Mouse (Mus musculus) embryonic facial prominence, embryonic 15.5 days (tissue): ENCODE data around the gene B4galt4. TPM values are rescaled to one million over a fixed set of nuclear protein-coding genes. Genes with fewer than 3 reads are reported as not detected.
A peak's percentile ranks its signal among the peaks of the same experiment; 100 is the strongest.

Experiments used
- ATAC-seq: fragments of 200-750 bp; cut with Nextera tagmentation; 2 replicates; pipeline ENCODE4 v1.8.0; 2017; ENCODE audit warnings: low read depth, moderate TSS enrichment; ENCODE audit not compliant: insufficient number of reproducible peaks, low FRiP score, low TSS enrichment
- H3K27ac ChIP-seq: fragments of 300-500 bp; sonication (generic); replicated peaks from 2 replicates; pipeline ENCODE4 v1.5.1; 2015; ENCODE audit warnings: mild to moderate bottlenecking, inconsistent platforms
- H3K27me3 ChIP-seq: fragments of 300-500 bp; sonication (generic); 2 replicates; pipeline ENCODE4 v1.6.1; 2015; ENCODE audit warnings: inconsistent platforms
- H3K36me3 ChIP-seq: fragments of 300-500 bp; sonication (generic); 2 replicates; pipeline ENCODE4 v1.6.1; 2015; ENCODE audit warnings: mild to moderate bottlenecking, inconsistent platforms
- H3K4me1 ChIP-seq: fragments of 300-500 bp; sonication (generic); 2 replicates; pipeline ENCODE4 v1.6.1; 2015; ENCODE audit warnings: inconsistent platforms
- H3K4me2 ChIP-seq: fragments of 300-500 bp; sonication (generic); replicated peaks from 2 replicates; pipeline ENCODE4 v1.6.1; 2015; ENCODE audit warnings: mild to moderate bottlenecking, inconsistent platforms
- H3K4me3 ChIP-seq: fragments of 300-500 bp; sonication (generic); replicated peaks from 2 replicates; pipeline ENCODE4 v1.5.1; 2015; ENCODE audit warnings: mild to moderate bottlenecking, inconsistent platforms
- H3K9ac ChIP-seq: fragments of 300-500 bp; sonication (generic); 2 replicates; pipeline ENCODE4 v1.6.1; 2015; ENCODE audit warnings: inconsistent platforms
- H3K9me3 ChIP-seq: fragments of 300-500 bp; sonication (generic); replicated peaks from 2 replicates; pipeline ENCODE4 v1.6.1; 2016; ENCODE audit warnings: inconsistent platforms
- WGBS: fragments of 180-500 bp; shearing (Covaris S2); methylation state at CpG from one replicate; pipeline ENCODE4 v1.1.7; 2015; 5-methylcytosine and 5-hydroxymethylcytosine counted together
- polyA plus RNA-seq: library from polyadenylated mRNA; unstranded; fragments of >200 nt; fragmentation: Nextera tagmentation; extraction: Ambion mirVana; gene quantifications from 2 replicates; pipeline ENCODE4 v1.2.1, GENCODE M21; 2015

Gene B4galt4
- 24.7 and 25.2 TPM in 2 replicates for polyA plus RNA-seq

- Histone ChIP-seq H3K9me3 (no peaks in the 10 kb centered on the region), H3K4me1 (peaks cover 6% of the 10 kb centered on the region), H3K36me3 (no peaks in the 10 kb centered on the region), H3K4me2 (peak within 1 kb of the TSS; percentile 87), H3K27me3 (no peaks in the 10 kb centered on the region), H3K27ac (peak within 1 kb of the TSS; percentile 77), H3K4me3 (peak within 1 kb of the TSS; percentile 73), H3K9ac (peak within 1 kb of the TSS; percentile 47)
- WGBS: under 1% methylated on average over 65 of the region's 69 CpGs
- peak; percentile 91 for ATAC-seq
These were observed at the start of gene B4galt4 for GRCm38 (mm10) chr16:38742113-38742658. Gene B4galt4 (plus strand): TSS chr16:38742264.

- Histone ChIP-seq H3K9ac (no peak overlapping the region), H3K27ac (no peak overlapping the region), H3K4me1 (peaks cover 3% of the 10 kb centered on the region), H3K36me3 (no peaks in the 10 kb centered on the region), H3K4me2 (no peak overlapping the region), H3K9me3 (no peaks in the 10 kb centered on the region), H3K4me3 (no peak overlapping the region), H3K27me3 (no peaks in the 10 kb centered on the region)
- WGBS: 86% methylated on average over 6 of the region's 6 CpGs
- no peak for ATAC-seq
These were observed 47.0 kb upstream of the B4galt4 start for GRCm38 (mm10) chr16:38694906-38695540.

- H3K4me1 ChIP-seq: 0 out of 2 replicates have a peak, but pooled peaks cover 4% of the 10 kb centered on the region
- no peak overlapping the region for H3K4me2 ChIP-seq
- no peaks in the 10 kb centered on the region for H3K9me3 ChIP-seq
- H3K27me3 ChIP-seq: no peaks in the 10 kb centered on the region
- H3K4me3 ChIP-seq: no peak overlapping the region
- no peak for ATAC-seq
- no peaks in the 10 kb centered on the region for H3K36me3 ChIP-seq
- no peak overlapping the region for H3K9ac ChIP-seq
- whole genome bisulfite sequencing: 87% methylated on average over 5 of the region's 5 CpGs
- no peak overlapping the region for H3K27ac ChIP-seq
These were observed 46.5 kb upstream of the B4galt4 start for GRCm38 (mm10) chr16:38695557-38695956.

- no peaks in the 10 kb centered on the region for H3K27me3 ChIP-seq
- H3K36me3 ChIP-seq: no peaks in the 10 kb centered on the region
- peaks cover 20% of the 10 kb centered on the region for H3K4me1 ChIP-seq
- H3K4me2 ChIP-seq: no peak overlapping the region
- no peak for ATAC-seq
- H3K4me3 ChIP-seq: no peak overlapping the region
- H3K9me3 ChIP-seq: no peaks in the 10 kb centered on the region
- H3K9ac ChIP-seq: no peak overlapping the region
- WGBS: 80% methylated on average over 5 of the region's 5 CpGs
- H3K27ac ChIP-seq: no peak overlapping the region
These were observed 44.5 kb upstream of the B4galt4 start for GRCm38 (mm10) chr16:38697611-38698010.

- no peaks in the 10 kb centered on the region for H3K9me3 ChIP-seq
- H3K27ac ChIP-seq: no peak overlapping the region
- WGBS: 68% methylated on average over 16 of the region's 16 CpGs
- no peak overlapping the region for H3K9ac ChIP-seq
- peaks cover 24% of the 10 kb centered on the region for H3K4me1 ChIP-seq
- no peaks in the 10 kb centered on the region for H3K27me3 ChIP-seq
- no peaks in the 10 kb centered on the region for H3K36me3 ChIP-seq
- ATAC-seq: no peak
- no peak overlapping the region for H3K4me3 ChIP-seq
- no peak overlapping the region for H3K4me2 ChIP-seq
These were observed 41.5 kb upstream of the B4galt4 start for GRCm38 (mm10) chr16:38700392-38701162.

GRCm38 (mm10) chr16:38701492-38702185 is 40.4 kb upstream of the B4galt4 start:
- WGBS: 30% methylated on average over 9 of the region's 9 CpGs
- no peak overlapping the region for H3K9ac ChIP-seq
- peak; percentile 27; the same call in 1 of the 2 replicates for ATAC-seq
- H3K36me3 ChIP-seq: no peaks in the 10 kb centered on the region
- H3K9me3 ChIP-seq: no peaks in the 10 kb centered on the region
- peak overlapping the region; percentile 3; the same call in 1 of the 2 replicates for H3K4me2 ChIP-seq
- no peaks in the 10 kb centered on the region for H3K27me3 ChIP-seq
- peaks cover 27% of the 10 kb centered on the region for H3K4me1 ChIP-seq
- H3K4me3 ChIP-seq: no peak overlapping the region
- H3K27ac ChIP-seq: peak overlapping the region; percentile 71

GRCm38 (mm10) chr16:38702316-38702715 is 39.7 kb upstream of the B4galt4 start:
- ATAC-seq: no peak
- no peak overlapping the region for H3K4me2 ChIP-seq

GRCm38 (mm10) chr16:38703501-38703900 is 38.6 kb upstream of the B4galt4 start:
- no peaks in the 10 kb centered on the region for H3K27me3 ChIP-seq
- H3K4me3 ChIP-seq: no peak overlapping the region
- H3K9me3 ChIP-seq: no peaks in the 10 kb centered on the region
- WGBS: 35% methylated on average over 6 of the region's 6 CpGs
- no peak overlapping the region for H3K27ac ChIP-seq
- ATAC-seq: no peak
- peaks cover 37% of the 10 kb centered on the region for H3K4me1 ChIP-seq
- H3K4me2 ChIP-seq: no peak overlapping the region
- no peaks in the 10 kb centered on the region for H3K36me3 ChIP-seq
- H3K9ac ChIP-seq: no peak overlapping the region

More at GRCm38 (mm10) chr16:38702316-38702715, 39.7 kb upstream of the B4galt4 start:
- Histone ChIP-seq H3K27me3 (no peaks in the 10 kb centered on the region), H3K36me3 (no peaks in the 10 kb centered on the region), H3K4me1 (peaks cover 34% of the 10 kb centered on the region), H3K9ac (no peak overlapping the region), H3K9me3 (no peaks in the 10 kb centered on the region), H3K27ac (peak overlapping the region; percentile 71), H3K4me3 (no peak overlapping the region)
- WGBS: 86% methylated on average over 3 of the region's 3 CpGs

GRCm38 (mm10) chr16:38705531-38706281 is 36.4 kb upstream of the B4galt4 start:
- Histone ChIP-seq H3K4me3 (no peak overlapping the region), H3K9me3 (no peaks in the 10 kb centered on the region), H3K27me3 (no peaks in the 10 kb centered on the region), H3K27ac (0 out of 2 replicates have a peak overlapping the region, but pooled peaks have one; percentile 22), H3K9ac (no peak overlapping the region), H3K4me2 (no peak overlapping the region), H3K36me3 (no peaks in the 10 kb centered on the region), H3K4me1 (peaks cover 35% of the 10 kb centered on the region)
- ATAC-seq: no peak
- WGBS: 61% methylated on average over 9 of the region's 9 CpGs

GRCm38 (mm10) chr16:38706782-38707181 is 35.3 kb upstream of the B4galt4 start:
- H3K4me3 ChIP-seq: no peak overlapping the region
- H3K4me2 ChIP-seq: no peak overlapping the region
- H3K4me1 ChIP-seq: peaks cover 31% of the 10 kb centered on the region
- 74% methylated on average over 7 of the region's 7 CpGs for WGBS
- H3K9ac ChIP-seq: no peak overlapping the region
- no peak for ATAC-seq
- no peaks in the 10 kb centered on the region for H3K27me3 ChIP-seq
- H3K27ac ChIP-seq: no peak overlapping the region
- no peaks in the 10 kb centered on the region for H3K9me3 ChIP-seq
- H3K36me3 ChIP-seq: no peaks in the 10 kb centered on the region
